ENCODE assay signal across 8 mouse cellular contexts in genomic region chr8:128685507-128686428, GRCm38 (mm10). TPM values are rescaled to one million over a fixed set of nuclear protein-coding genes. Genes with fewer than 3 reads are reported as not detected.
DNase-seq lines count a peak whose midpoint lies in the region; ATAC-seq and TF ChIP-seq lines count a peak whose summit lies in the region.

Gene Itgb1 (plus strand): TSS chr8:128685654.

- peak; percentile 95 for ATAC-seq in forebrain, embryonic 11.5 days (replicated peaks; ENCODE audit: low FRiP score)
- peak; percentile 92 for ATAC-seq in heart, embryonic 15.5 days (replicated peaks; ENCODE audit: insufficient number of reproducible peaks, insufficient read depth, low FRiP score, low read depth)
- peak; percentile 87 for ATAC-seq in liver, embryonic 13.5 days (ENCODE audit: low read depth)
- peak; percentile 92 for ATAC-seq in stomach, embryonic 15.5 days (ENCODE audit: insufficient read depth, low FRiP score, low read depth)

- H3K9me3 ChIP-seq in CH12.LX (replicated peaks; ENCODE audit: low read length), result no peaks in the 10 kb centered on the region
- H3K9me3 ChIP-seq in forebrain, embryonic 11.5 days (ENCODE audit: control insufficient read depth, low read length), result no peaks in the 10 kb centered on the region
- H3K9me3 ChIP-seq in heart, embryonic 15.5 days (replicated peaks), result no peaks in the 10 kb centered on the region
- no peaks in the 10 kb centered on the region for H3K9me3 ChIP-seq in liver, embryonic 13.5 days (replicated peaks)
- H3K9me3 ChIP-seq in stomach, embryonic 15.5 days, result no peaks in the 10 kb centered on the region

- H3K4me1 ChIP-seq in CH12.LX (ENCODE audit: control insufficient read depth in 1 of 2, insufficient read depth in 2 of 2), result peaks cover 3 to 32% of the 10 kb centered on the region in 2 experiments; a peak in 3 of 4 replicates
- peaks cover 3% of the 10 kb centered on the region; the same call in 1 of the 2 replicates for H3K4me1 ChIP-seq in forebrain, embryonic 11.5 days (replicated peaks; ENCODE audit: control insufficient read depth, insufficient read depth, low read length)
- peaks cover 24% of the 10 kb centered on the region for H3K4me1 ChIP-seq in heart, embryonic 15.5 days (replicated peaks)
- peaks cover 52% of the 10 kb centered on the region for H3K4me1 ChIP-seq in liver, embryonic 13.5 days (replicated peaks)
- H3K4me1 ChIP-seq in stomach, embryonic 15.5 days, result peaks cover 5% of the 10 kb centered on the region; the same call in 1 of the 2 replicates

- H3K9ac ChIP-seq in CH12.LX (ENCODE audit: insufficient read depth, low read depth), result peak within 1 kb of the TSS; percentile 91
- peak within 1 kb of the TSS; percentile 97 for H3K9ac ChIP-seq in forebrain, embryonic 11.5 days (ENCODE audit: low read length)
- peak within 1 kb of the TSS; percentile 100 for H3K9ac ChIP-seq in heart, embryonic 15.5 days
- peak within 1 kb of the TSS; percentile 96 for H3K9ac ChIP-seq in liver, embryonic 13.5 days
- peak within 1 kb of the TSS; percentile 97 for H3K9ac ChIP-seq in stomach, embryonic 15.5 days

- dilution Hi-C loops in CH12.LX (cut with MboI; ENCODE audit: extremely low pct_ligation_motif_present, extremely low pct_unique_long_range_greater_than_20kb, low sequenced_read_pairs), result no loop called here

- H3K36me3 ChIP-seq in CH12.LX (replicated peaks in 1 of 2; ENCODE audit: control insufficient read depth in 1 of 2, insufficient read depth in 1 of 2, low read length in 1 of 2), result no peaks in the 10 kb centered on the region
- no peaks in the 10 kb centered on the region for H3K36me3 ChIP-seq in forebrain, embryonic 11.5 days (ENCODE audit: control insufficient read depth, insufficient read depth, low read length)
- H3K36me3 ChIP-seq in heart, embryonic 15.5 days, result no peaks in the 10 kb centered on the region
- no peaks in the 10 kb centered on the region for H3K36me3 ChIP-seq in liver, embryonic 13.5 days
- H3K36me3 ChIP-seq in stomach, embryonic 15.5 days, result no peaks in the 10 kb centered on the region

- TF ChIP-seq RAD21 in CH12.LX (IDR thresholded peaks at IDR 0.05; ENCODE audit: low read depth, low read length), result no peak

- H3K27ac ChIP-seq in CH12.LX (ENCODE audit: insufficient read depth, low read depth), result peak within 1 kb of the TSS; percentile 65
- peak within 1 kb of the TSS; percentile 99 for H3K27ac ChIP-seq in forebrain, embryonic 11.5 days (ENCODE audit: low read depth, low read length)
- peak within 1 kb of the TSS; percentile 100 for H3K27ac ChIP-seq in heart, embryonic 15.5 days
- H3K27ac ChIP-seq in liver, embryonic 13.5 days, result peak within 1 kb of the TSS; percentile 97
- H3K27ac ChIP-seq in stomach, embryonic 15.5 days, result peak within 1 kb of the TSS; percentile 99

- peak in 1 of 2 experiments; percentile 50; a peak in 2 of 4 replicates for TF ChIP-seq CTCF in CH12.LX (conservative IDR thresholded peaks at IDR 0.05 in 1 of 2, IDR thresholded peaks at IDR 0.05 in 1 of 2; ENCODE audit: low read depth in 2 of 2, low read length in 2 of 2)

- DNase-seq in CH12.LX (ENCODE audit: extremely low read depth), result peak; percentile 58
- DNase-seq in c-Kit-positive CD71-positive TER-119-negative erythroid progenitor cells, embryonic 14.5 days (ENCODE audit: low read depth), result peak; percentile 78
- peak; percentile 98 for DNase-seq in forebrain, embryonic 11.5 days (ENCODE audit: low spot score)
- peak; percentile 96 to 98 for DNase-seq in kidney, postnatal 25 days
- peak; percentile 82 for DNase-seq in liver, embryonic 13.5 days
- peak; percentile 95 for DNase-seq in neural tube, embryonic 10.5 days (ENCODE audit: extremely low spot score, low spot score)

- H3K4me2 ChIP-seq in CH12.LX (ENCODE audit: insufficient read depth, low read depth, poor library complexity, severe bottlenecking), result peak within 1 kb of the TSS; percentile 92
- H3K4me2 ChIP-seq in forebrain, embryonic 11.5 days (ENCODE audit: low read depth, low read length, severe bottlenecking), result peak within 1 kb of the TSS; percentile 73
- H3K4me2 ChIP-seq in heart, embryonic 15.5 days, result peak within 1 kb of the TSS; percentile 75
- peak within 1 kb of the TSS; percentile 87 for H3K4me2 ChIP-seq in liver, embryonic 13.5 days
- peak within 1 kb of the TSS; percentile 67 for H3K4me2 ChIP-seq in stomach, embryonic 15.5 days

- under 1% methylated on average over 97 of the region's 113 CpGs for WGBS in forebrain, embryonic 11.5 days
- WGBS in heart, embryonic 15.5 days, result under 1% methylated on average over 101 of the region's 113 CpGs
- WGBS in liver, embryonic 13.5 days (ENCODE audit: insufficient replicate concordance), result under 1% methylated on average over 111 of the region's 113 CpGs
- WGBS in stomach, embryonic 15.5 days, result under 1% methylated on average over 110 of the region's 113 CpGs

- no peaks in the 10 kb centered on the region for H3K27me3 ChIP-seq in CH12.LX (replicated peaks)
- no peaks in the 10 kb centered on the region for H3K27me3 ChIP-seq in forebrain, embryonic 11.5 days (ENCODE audit: control insufficient read depth, insufficient read depth, low read length)
- H3K27me3 ChIP-seq in heart, embryonic 15.5 days, result no peaks in the 10 kb centered on the region
- H3K27me3 ChIP-seq in liver, embryonic 13.5 days, result no peaks in the 10 kb centered on the region
- H3K27me3 ChIP-seq in stomach, embryonic 15.5 days (replicated peaks), result no peaks in the 10 kb centered on the region

- peaks cover 19% of the 10 kb centered on the region for H3K79me2 ChIP-seq in CH12.LX (replicated peaks; ENCODE audit: control insufficient read depth, extremely low read depth, insufficient read depth, poor library complexity, severe bottlenecking)

- no peak for TF ChIP-seq EP300 in CH12.LX (IDR thresholded peaks at IDR 0.05; ENCODE audit: low read length)

- in situ Hi-C loops in CH12.LX (cut with MboI; ENCODE audit: low pct_ligation_motif_present, low pct_unique_long_range_greater_than_20kb, low sequenced_read_pairs), result no loop called here

- H3K4me3 ChIP-seq in CH12.LX (replicated peaks in 1 of 3; ENCODE audit: low read depth in 2 of 3, low read length in 2 of 3, poor library complexity in 1 of 3), result peak within 1 kb of the TSS; percentile 75 to 95 (median 90)
- H3K4me3 ChIP-seq in forebrain, embryonic 11.5 days (ENCODE audit: low read depth, low read length), result peak within 1 kb of the TSS; percentile 81
- H3K4me3 ChIP-seq in heart, embryonic 15.5 days, result peak within 1 kb of the TSS; percentile 97
- H3K4me3 ChIP-seq in liver, embryonic 13.5 days (replicated peaks), result peak within 1 kb of the TSS; percentile 83
- peak within 1 kb of the TSS; percentile 92 for H3K4me3 ChIP-seq in stomach, embryonic 15.5 days (replicated peaks)

- peak; percentile 55; the same call in 1 of the 2 replicates for TF ChIP-seq POLR2A in CH12.LX (IDR thresholded peaks at IDR 0.05; ENCODE audit: low read depth, low read length)

TF ChIP-seq in CH12.LX, 34 proteins besides CTCF, POLR2A, EP300 and RAD21 (continues in another document):
- TF ChIP-seq BHLHE40 (IDR thresholded peaks at IDR 0.05; ENCODE audit: low read depth, low read length) (no peak), USF2 (conservative IDR thresholded peaks at IDR 0.05; ENCODE audit: low read depth, low read length) (no peak), POLR2AphosphoS2 (IDR thresholded peaks at IDR 0.05; ENCODE audit: low read depth, low read length) (no peak), ZKSCAN1 (IDR thresholded peaks at IDR 0.05; ENCODE audit: borderline replicate concordance, low read depth, low read length) (no peak), NRF1 (IDR thresholded peaks at IDR 0.05; ENCODE audit: low read depth, low read length) (no peak), MAX (IDR thresholded peaks at IDR 0.05; ENCODE audit: low read length) (peak; percentile 17; the same call in 1 of the 2 replicates), GABPA (IDR thresholded peaks at IDR 0.05; ENCODE audit: insufficient replicate concordance, low read depth, low read length) (no peak), PAX5 (IDR thresholded peaks at IDR 0.05; ENCODE audit: low read length) (no peak), CHD2 (IDR thresholded peaks at IDR 0.05; ENCODE audit: low read length) (no peak), HCFC1 (IDR thresholded peaks at IDR 0.05; ENCODE audit: low read depth, low read length) (no peak; the same call in 1 of the 2 replicates), ZMIZ1 (IDR thresholded peaks at IDR 0.05; ENCODE audit: low read depth, low read length) (no peak), IRF4 (IDR thresholded peaks at IDR 0.05; ENCODE audit: low read depth, low read length) (no peak; the same call in 1 of the 2 replicates), JUN (IDR thresholded peaks at IDR 0.05; ENCODE audit: insufficient read depth, low read depth, low read length) (no peak), ZC3H11A (IDR thresholded peaks at IDR 0.05; ENCODE audit: low read depth, low read length) (no peak), RCOR1 (conservative IDR thresholded peaks at IDR 0.05; ENCODE audit: low read depth, low read length) (no peak), E2F4 (IDR thresholded peaks at IDR 0.05; ENCODE audit: insufficient replicate concordance, low read depth, low read length) (no peak), ETS1 (conservative IDR thresholded peaks at IDR 0.05; ENCODE audit: low read depth, low read length) (no peak), MXI1 (IDR thresholded peaks at IDR 0.05; ENCODE audit: low read depth, low read length) (peak; percentile 63), SIN3A (IDR thresholded peaks at IDR 0.05; ENCODE audit: low read length) (0 out of 2 replicates have a peak, but pooled peaks have one; percentile 18), UBTF (IDR thresholded peaks at IDR 0.05; ENCODE audit: low read depth, low read length) (no peak; the same call in 1 of the 2 replicates), MYC (IDR thresholded peaks at IDR 0.05; ENCODE audit: low read depth, low read length) (peak; percentile 71; the same call in 1 of the 2 replicates), JUND (conservative IDR thresholded peaks at IDR 0.05; ENCODE audit: low read depth, low read length) (no peak), TBP (conservative IDR thresholded peaks at IDR 0.05; ENCODE audit: low read depth, low read length) (no peak), CHD1 (IDR thresholded peaks at IDR 0.05; ENCODE audit: low read depth, low read length) (no peak), MAFK (IDR thresholded peaks at IDR 0.05; ENCODE audit: insufficient replicate concordance, low read length) (no peak), USF1 (IDR thresholded peaks at IDR 0.05; ENCODE audit: low read depth, low read length) (no peak)

RNA-seq across cellular contexts. Expression of gene Itgb1, which starts in this region (rescaled TPM):
- total RNA-seq in CH12.LX (2012; rRNA removed), result 62.4 and 68.9 TPM in 2 replicates
- total RNA-seq in CH12.LX (2014; rRNA removed), result 127 and 135 TPM in 2 replicates
- 160 and 172 TPM in 2 replicates for polyA plus RNA-seq in CH12.LX (2012; ENCODE audit: insufficient read length, low read depth)
- polyA plus RNA-seq in forebrain, embryonic 11.5 days (2014; fragmentation: Nextera tagmentation; extraction: Ambion mirVana), result 147 and 149 TPM in 2 replicates
- polyA plus RNA-seq in heart, embryonic 15.5 days (2015; fragmentation: Nextera tagmentation; extraction: Ambion mirVana), result 342 and 356 TPM in 2 replicates
- polyA plus RNA-seq in liver, embryonic 13.5 days (2015; fragmentation: Nextera tagmentation; extraction: Ambion mirVana), result 81.4 and 102 TPM in 2 replicates
- 304 and 327 TPM in 2 replicates for polyA plus RNA-seq in stomach, embryonic 15.5 days (2015; fragmentation: Nextera tagmentation; extraction: Ambion mirVana)

Comparison
In these comparisons a context has a peak if more than half of its experiments do, and no peak if none do; other contexts are left out.
1. Peak in every context shown above with its lines: DNase-seq, ATAC-seq, H3K4me3 ChIP-seq and H3K27ac ChIP-seq.